In the genomic region with DNA sequence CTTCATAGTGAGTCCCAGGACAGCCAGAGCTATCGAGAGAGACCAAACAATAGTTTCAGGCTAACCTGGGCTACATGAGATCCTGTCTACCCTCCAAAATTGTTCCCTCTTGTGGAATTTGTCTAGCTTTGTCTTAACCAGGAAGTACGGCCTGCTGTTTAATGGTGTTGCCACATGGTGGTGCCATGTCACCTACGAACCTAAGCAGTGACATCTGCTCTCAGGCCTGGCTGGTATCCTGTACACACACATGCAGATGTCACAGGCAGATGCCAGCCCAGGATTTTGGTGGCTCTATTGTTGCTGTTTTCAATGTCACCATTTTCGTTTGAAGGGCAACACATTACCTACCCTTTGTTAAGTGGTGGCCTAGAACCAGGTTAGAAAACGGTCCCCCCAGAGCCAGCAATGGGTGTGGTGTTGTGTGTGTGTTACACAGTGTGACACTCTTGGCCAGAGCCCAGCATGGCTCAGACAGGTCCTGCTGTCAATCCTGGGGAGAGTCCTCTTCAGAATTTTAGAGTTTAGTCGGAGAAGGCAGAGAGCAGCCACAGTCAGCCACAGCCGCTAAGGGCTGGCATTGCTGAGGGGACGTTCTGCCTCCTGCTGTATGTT, we compare ENCODE assay signal across 8 mouse cellular contexts. TPM values are rescaled to one million over a fixed set of nuclear protein-coding genes. Genes with fewer than 3 reads are reported as not detected.
DNase-seq lines count a peak whose midpoint lies in the region; ATAC-seq lines count a peak whose summit lies in the region.

No protein-coding gene starts in this region.

- 79% methylated on average over 8 of the region's 8 CpGs for WGBS in forebrain, embryonic 13.5 days
- 86% methylated on average over 8 of the region's 8 CpGs for WGBS in forebrain, embryonic 10.5 days
- WGBS in hindbrain, embryonic 15.5 days: 68% methylated on average over 8 of the region's 8 CpGs
- 73% methylated on average over 8 of the region's 8 CpGs for WGBS in midbrain, embryonic 13.5 days

- DNase-seq in forebrain, embryonic 10.5 days (ENCODE audit: extremely low spot score, low spot score): no peak
- DNase-seq in 3134 (ENCODE audit: extremely low read depth, insufficient read length, low spot score) (peak; percentile 27), adipocyte (ENCODE audit: low spot score) (peak; percentile 37)
- DNase-seq in ovary, postnatal 10 days (ENCODE audit: low spot score): no peak
- no peak for DNase-seq in kidney, adult 9 months

- no peaks in the 10 kb centered on the region for H3K27me3 ChIP-seq in forebrain, embryonic 13.5 days
- H3K27me3 ChIP-seq in forebrain, embryonic 10.5 days (ENCODE audit: poor library complexity, severe bottlenecking): no peaks in the 10 kb centered on the region
- no peaks in the 10 kb centered on the region for H3K27me3 ChIP-seq in hindbrain, embryonic 15.5 days
- H3K27me3 ChIP-seq in midbrain, embryonic 13.5 days: no peaks in the 10 kb centered on the region

- peak; percentile 33; the same call in 1 of the 2 replicates for ATAC-seq in forebrain, embryonic 13.5 days
- ATAC-seq in hindbrain, embryonic 15.5 days (ENCODE audit: low FRiP score, low read depth): peak; percentile 65; the same call in 1 of the 2 replicates
- ATAC-seq in midbrain, embryonic 13.5 days: peak; percentile 62; the same call in 1 of the 2 replicates

- H3K4me2 ChIP-seq in forebrain, embryonic 13.5 days: no peak overlapping the region
- H3K4me2 ChIP-seq in hindbrain, embryonic 15.5 days: no peak overlapping the region
- H3K4me2 ChIP-seq in midbrain, embryonic 13.5 days (replicated peaks): no peak overlapping the region

- 0 out of 2 replicates have a peak, but pooled peaks cover 4% of the 10 kb centered on the region for H3K4me1 ChIP-seq in forebrain, embryonic 13.5 days
- H3K4me1 ChIP-seq in forebrain, embryonic 10.5 days: no peaks in the 10 kb centered on the region
- no peaks in the 10 kb centered on the region for H3K4me1 ChIP-seq in hindbrain, embryonic 15.5 days (replicated peaks)
- H3K4me1 ChIP-seq in midbrain, embryonic 13.5 days (replicated peaks): no peaks in the 10 kb centered on the region

- no peak overlapping the region for H3K4me3 ChIP-seq in forebrain, embryonic 13.5 days
- H3K4me3 ChIP-seq in forebrain, embryonic 10.5 days: no peak overlapping the region
- H3K4me3 ChIP-seq in hindbrain, embryonic 15.5 days: no peak overlapping the region
- no peak overlapping the region for H3K4me3 ChIP-seq in midbrain, embryonic 13.5 days (replicated peaks)

- no peak overlapping the region for H3K27ac ChIP-seq in forebrain, embryonic 13.5 days
- H3K27ac ChIP-seq in forebrain, embryonic 10.5 days: no peak overlapping the region
- no peak overlapping the region; the same call in 1 of the 2 replicates for H3K27ac ChIP-seq in hindbrain, embryonic 15.5 days (replicated peaks)
- H3K27ac ChIP-seq in midbrain, embryonic 13.5 days: 0 out of 2 replicates have a peak overlapping the region, but pooled peaks have one; percentile 30

- H3K9me3 ChIP-seq in forebrain, embryonic 13.5 days (replicated peaks): no peaks in the 10 kb centered on the region
- no peaks in the 10 kb centered on the region for H3K9me3 ChIP-seq in forebrain, embryonic 10.5 days
- no peaks in the 10 kb centered on the region for H3K9me3 ChIP-seq in hindbrain, embryonic 15.5 days
- no peaks in the 10 kb centered on the region for H3K9me3 ChIP-seq in midbrain, embryonic 13.5 days

- H3K36me3 ChIP-seq in forebrain, embryonic 13.5 days (ENCODE audit: poor library complexity, severe bottlenecking): peaks cover 95% of the 10 kb centered on the region
- H3K36me3 ChIP-seq in forebrain, embryonic 10.5 days (replicated peaks): peaks cover 97% of the 10 kb centered on the region
- peaks cover 85% of the 10 kb centered on the region for H3K36me3 ChIP-seq in hindbrain, embryonic 15.5 days
- H3K36me3 ChIP-seq in midbrain, embryonic 13.5 days: peaks cover 96% of the 10 kb centered on the region

- no peak overlapping the region for H3K9ac ChIP-seq in forebrain, embryonic 13.5 days
- no peak overlapping the region for H3K9ac ChIP-seq in hindbrain, embryonic 15.5 days
- H3K9ac ChIP-seq in midbrain, embryonic 13.5 days (replicated peaks): no peak overlapping the region

RNA-seq across cellular contexts. Expression of gene Cela2a, which starts 16.0 kb away (rescaled TPM):
- 0.15 TPM in 1 of 2 replicates, not detected in the other for polyA plus RNA-seq in forebrain, embryonic 13.5 days (2015; fragmentation: Nextera tagmentation; extraction: Ambion mirVana)
- not detected in 2 replicates for polyA plus RNA-seq in forebrain, embryonic 10.5 days (2016; fragmentation: Nextera tagmentation; extraction: Ambion mirVana)
- polyA plus RNA-seq in hindbrain, embryonic 15.5 days (2015; fragmentation: Nextera tagmentation; extraction: Ambion mirVana): 0.18 TPM in 1 of 2 replicates, not detected in the other
- not detected in 2 replicates for polyA plus RNA-seq in midbrain, embryonic 13.5 days (2015; fragmentation: Nextera tagmentation; extraction: Ambion mirVana)

RNA-seq across cellular contexts. Expression of gene Casp9, which starts 16.5 kb away (rescaled TPM):
- 14.7 and 15.6 TPM in 2 replicates for polyA plus RNA-seq in forebrain, embryonic 13.5 days (2015; fragmentation: Nextera tagmentation; extraction: Ambion mirVana)
- 23.4 and 24.8 TPM in 2 replicates for polyA plus RNA-seq in forebrain, embryonic 10.5 days (2016; fragmentation: Nextera tagmentation; extraction: Ambion mirVana)
- 20.8 and 23.0 TPM in 2 replicates for polyA plus RNA-seq in hindbrain, embryonic 15.5 days (2015; fragmentation: Nextera tagmentation; extraction: Ambion mirVana)
- polyA plus RNA-seq in midbrain, embryonic 13.5 days (2015; fragmentation: Nextera tagmentation; extraction: Ambion mirVana): 19.1 and 23.2 TPM in 2 replicates

RNA-seq across cellular contexts. Expression of gene Dnajc16, which starts 19.2 kb away (rescaled TPM):
- 4.6 and 4.7 TPM in 2 replicates for polyA plus RNA-seq in forebrain, embryonic 13.5 days (2015; fragmentation: Nextera tagmentation; extraction: Ambion mirVana)
- polyA plus RNA-seq in forebrain, embryonic 10.5 days (2016; fragmentation: Nextera tagmentation; extraction: Ambion mirVana): 4.8 TPM in 2 replicates
- polyA plus RNA-seq in hindbrain, embryonic 15.5 days (2015; fragmentation: Nextera tagmentation; extraction: Ambion mirVana): 5.5 and 6.8 TPM in 2 replicates
- 5.7 and 6.9 TPM in 2 replicates for polyA plus RNA-seq in midbrain, embryonic 13.5 days (2015; fragmentation: Nextera tagmentation; extraction: Ambion mirVana)

RNA-seq across cellular contexts. Expression of gene Ctrc, which starts 36.2 kb away (rescaled TPM):
- not detected in 2 replicates for polyA plus RNA-seq in forebrain, embryonic 13.5 days (2015; fragmentation: Nextera tagmentation; extraction: Ambion mirVana)
- not detected in 2 replicates for polyA plus RNA-seq in forebrain, embryonic 10.5 days (2016; fragmentation: Nextera tagmentation; extraction: Ambion mirVana)
- not detected in 2 replicates for polyA plus RNA-seq in hindbrain, embryonic 15.5 days (2015; fragmentation: Nextera tagmentation; extraction: Ambion mirVana)
- polyA plus RNA-seq in midbrain, embryonic 13.5 days (2015; fragmentation: Nextera tagmentation; extraction: Ambion mirVana): not detected in 2 replicates

Comparison
In these comparisons a context has a peak if more than half of its experiments do, and no peak if none do; other contexts are left out.
1. DNase-seq: peak in 3134 (single experiment) and adipocyte (single experiment); none in forebrain, embryonic 10.5 days (single experiment), ovary, postnatal 10 days (single experiment) and kidney, adult 9 months (single experiment).
2. Peak in every context shown above with its lines, with median percentiles within 50 percentile points of each other: ATAC-seq.